Mouse (Mus musculus) liver, adult 2 months (tissue): ENCODE measurements around the gene Gm42957. TPM values are rescaled to one million over a fixed set of nuclear protein-coding genes. Genes with fewer than 3 reads are reported as not detected.

Experiments used
- DNase-seq: peaks from one replicate; pipeline ENCODE4 v3.0.0-alpha.2; 2011; ENCODE audit warnings: low read depth, low spot score; ENCODE audit errors: extremely low read depth
- H3K27ac ChIP-seq: fragments of 200-500 bp; replicated peaks from 2 replicates; pipeline ENCODE4 v1.5.1; 2012; ENCODE audit warnings: low read depth, mild to moderate bottlenecking, control low read depth, inconsistent platforms, low read length; ENCODE audit not compliant: insufficient read depth
- H3K27me3 ChIP-seq: fragments of 200-500 bp; 2 replicates; pipeline ENCODE4 v1.6.1; 2012; ENCODE audit warnings: mild to moderate bottlenecking, moderate library complexity, low read length, inconsistent platforms; ENCODE audit not compliant: control insufficient read depth, insufficient read depth
- H3K36me3 ChIP-seq: fragments of 200-500 bp; 2 replicates; pipeline ENCODE4 v1.6.1; 2012; ENCODE audit warnings: low read length, inconsistent platforms; ENCODE audit not compliant: control insufficient read depth, insufficient read depth
- H3K4me1 ChIP-seq: fragments of 200-500 bp; 2 replicates; pipeline ENCODE4 v1.6.1; 2011; ENCODE audit warnings: low read length; ENCODE audit not compliant: control insufficient read depth, insufficient read depth
- H3K4me3 ChIP-seq: fragments of 200-500 bp; 2 replicates; pipeline ENCODE4 v1.5.1; 2011; ENCODE audit warnings: low read depth, mild to moderate bottlenecking, control low read depth, low read length, moderate library complexity; ENCODE audit not compliant: insufficient read depth
- H3K79me2 ChIP-seq: fragments of 200-500 bp; 2 replicates; pipeline ENCODE4 v1.6.1; 2012; ENCODE audit warnings: inconsistent platforms, mild to moderate bottlenecking, low read length, moderate library complexity; ENCODE audit not compliant: control insufficient read depth, insufficient read depth
- H3K9ac ChIP-seq: fragments of 200-500 bp; 2 replicates; pipeline ENCODE4 v1.6.1; 2012; ENCODE audit warnings: low read depth, mild to moderate bottlenecking, control low read depth, inconsistent platforms, low read length
- CTCF ChIP-seq: fragments of 200-500 bp; IDR thresholded peaks from 2 replicates; pipeline ENCODE4 v1.5.1; 2011; ENCODE audit warnings: low read depth, low read length, control low read depth
- POLR2A ChIP-seq: fragments of 200-500 bp; IDR thresholded peaks from 2 replicates; pipeline ENCODE4 v1.6.1; 2011; ENCODE audit warnings: low read length, control low read depth; ENCODE audit not compliant: insufficient read depth; ENCODE audit errors: extremely low read depth
- WGBS: fragments of 180-500 bp; shearing (Covaris S2); methylation state at CpG from one replicate; pipeline ENCODE4 v1.1.7; 2018; 5-methylcytosine and 5-hydroxymethylcytosine counted together
- polyA plus RNA-seq: library from polyadenylated mRNA; depleted of rRNA; stranded (reverse); fragments of >200 nt; gene quantifications from 2 replicates; pipeline ENCODE4 v1.2.3, GENCODE M21; 2012
- total RNA-seq: library from RNA; depleted of rRNA; stranded (reverse); fragments of >200 nt; gene quantifications from 2 replicates; pipeline ENCODE4 v1.2.3, GENCODE M21; 2014

Gene Gm42957
- total and polyA plus RNA-seq, 2 experiments, result 0.28 TPM; not detected in 1

GRCm38 (mm10) chr3:96692506-96692905 lies 57.2 kb downstream of the Gm42957 start:
- Histone ChIP-seq H3K27me3 (no peaks in the 10 kb centered on the region), H3K4me1 (peaks cover 3% of the 10 kb centered on the region), H3K36me3 (no peaks in the 10 kb centered on the region), H3K9ac (no peak overlapping the region), H3K27ac (no peak overlapping the region), H3K4me3 (no peak overlapping the region), H3K79me2 (peaks cover 3% of the 10 kb centered on the region; the same call in 1 of the 2 replicates)
- 53% methylated on average over 3 of the region's 3 CpGs for WGBS
- DNase-seq, result no peak
- peak; percentile 32; the same call in 1 of the 2 replicates for TF ChIP-seq CTCF
- no peak for TF ChIP-seq POLR2A

- Histone ChIP-seq H3K4me1 (peaks cover 3% of the 10 kb centered on the region), H3K4me3 (no peak overlapping the region), H3K36me3 (no peaks in the 10 kb centered on the region), H3K9ac (no peak overlapping the region), H3K27ac (no peak overlapping the region), H3K79me2 (peaks cover 6% of the 10 kb centered on the region; the same call in 1 of the 2 replicates), H3K27me3 (no peaks in the 10 kb centered on the region)
- no peak for DNase-seq
- TF ChIP-seq CTCF, result no peak
- no peak for TF ChIP-seq POLR2A
- WGBS, result 23% methylated on average over 1 of the region's 1 CpGs
These were observed 58.3 kb downstream of the Gm42957 start for GRCm38 (mm10) chr3:96693579-96693978.

GRCm38 (mm10) chr3:96696198-96696765 lies 61.0 kb downstream of the Gm42957 start, which contains the start of gene Pias3:
TSS of gene Pias3 (plus strand) at chr3:96696384.
- H3K36me3 ChIP-seq, result peaks cover 2% of the 10 kb centered on the region
- H3K27ac ChIP-seq, result peak within 1 kb of the TSS; percentile 80
- under 1% methylated on average over 35 of the region's 35 CpGs for WGBS
- peaks cover 6% of the 10 kb centered on the region; the same call in 1 of the 2 replicates for H3K79me2 ChIP-seq
- no peaks in the 10 kb centered on the region for H3K27me3 ChIP-seq
- peak within 1 kb of the TSS; percentile 87 for H3K9ac ChIP-seq
- peaks cover 3% of the 10 kb centered on the region for H3K4me1 ChIP-seq
- no peak for TF ChIP-seq CTCF
- peak; percentile 72 for TF ChIP-seq POLR2A
- peak; percentile 66 for DNase-seq
- peak within 1 kb of the TSS; percentile 81 for H3K4me3 ChIP-seq

GRCm38 (mm10) chr3:96696766-96697732 lies 61.8 kb downstream of the Gm42957 start:
- DNase-seq, result peak; percentile 58
- 1% methylated on average over 82 of the region's 85 CpGs for WGBS

GRCm38 (mm10) chr3:96698993-96699690 lies 63.9 kb downstream of the Gm42957 start:
- H3K27me3 ChIP-seq, result no peaks in the 10 kb centered on the region
- no peak for TF ChIP-seq CTCF
- TF ChIP-seq POLR2A, result no peak
- no peak overlapping the region for H3K9ac ChIP-seq
- H3K4me1 ChIP-seq, result peaks cover 2% of the 10 kb centered on the region
- WGBS, result 85% methylated on average over 19 of the region's 19 CpGs
- H3K27ac ChIP-seq, result no peak overlapping the region
- H3K4me3 ChIP-seq, result no peak overlapping the region
- DNase-seq, result no peak
- H3K79me2 ChIP-seq, result peaks cover 6% of the 10 kb centered on the region; the same call in 1 of the 2 replicates
- H3K36me3 ChIP-seq, result peaks cover 10% of the 10 kb centered on the region

More at GRCm38 (mm10) chr3:96696766-96697732, 61.8 kb downstream of the Gm42957 start:
- Histone ChIP-seq H3K36me3 (peaks cover 7% of the 10 kb centered on the region), H3K79me2 (peaks cover 6% of the 10 kb centered on the region; the same call in 1 of the 2 replicates), H3K4me1 (peaks cover 3% of the 10 kb centered on the region), H3K27ac (peak overlapping the region; percentile 80), H3K27me3 (no peaks in the 10 kb centered on the region), H3K9ac (peak overlapping the region; percentile 87), H3K4me3 (peak overlapping the region; percentile 81)
- 0 out of 2 replicates have a peak, but pooled peaks have one; percentile 48 for TF ChIP-seq POLR2A
- no peak for TF ChIP-seq CTCF
